Mouse (Mus musculus) cerebellum, adult (tissue): Measurements from ENCODE around the gene Pls1.

Experiments
- ATAC-seq: cut with Nextera tagmentation; 2 replicates; pipeline ENCODE4 v1.9.2; 2017; ENCODE audit warnings: mild to moderate bottlenecking, moderate library complexity, mixed read lengths; ENCODE audit not compliant: insufficient number of reproducible peaks, low FRiP score, low TSS enrichment

Gene Pls1

GRCm38 (mm10) chr9:95844825-95845460 is at the start of gene Pls1:
Pls1 (minus strand) TSS chr9:95845311.
- ATAC-seq: peak; percentile 96

DNA sequence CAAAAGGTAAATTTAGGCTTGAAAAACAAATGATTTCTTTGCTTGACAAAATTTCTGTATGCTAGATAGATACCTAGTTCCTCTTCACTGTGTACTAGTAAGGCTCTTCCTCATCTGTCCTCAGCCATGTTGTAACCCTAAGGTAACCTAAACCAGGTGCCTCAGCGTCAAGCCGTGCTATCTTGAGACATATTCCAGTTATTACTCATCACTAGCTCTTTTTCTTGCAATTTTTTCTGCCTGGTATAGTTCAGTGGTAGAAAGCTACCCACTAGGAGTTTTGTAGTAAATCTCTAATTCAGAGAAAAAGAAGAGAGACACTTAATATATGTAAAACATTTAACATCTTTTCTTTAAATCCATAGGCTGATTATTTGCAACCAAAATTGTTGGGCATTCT is 37.6 kb upstream of the Pls1 start:
- no peak for ATAC-seq

DNA sequence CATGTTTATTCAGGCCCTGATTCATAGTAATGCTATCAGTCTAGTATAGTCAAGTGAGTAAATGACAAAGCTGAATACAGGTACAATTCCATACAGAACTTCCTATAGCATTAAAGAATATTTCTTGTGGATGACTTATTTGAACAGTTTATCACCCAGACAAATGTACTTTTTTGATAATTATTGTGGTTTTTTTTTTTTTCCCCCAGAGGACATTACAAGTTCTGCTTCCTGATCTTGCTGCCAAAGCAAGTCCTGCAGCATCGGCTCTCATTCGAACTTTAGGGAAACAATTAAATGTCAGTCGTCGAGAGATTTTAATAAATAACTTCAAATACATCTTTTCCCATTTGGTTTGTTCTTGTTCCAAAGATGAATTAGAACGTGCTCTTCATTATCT is 33.1 kb upstream of the Pls1 start:
- no peak for ATAC-seq

- 0 out of 2 replicates have a peak, but pooled peaks have one; percentile 6 for ATAC-seq
Measured at GRCm38 (mm10) chr9:95858027-95858570, 13.0 kb upstream of the Pls1 start.

DNA sequence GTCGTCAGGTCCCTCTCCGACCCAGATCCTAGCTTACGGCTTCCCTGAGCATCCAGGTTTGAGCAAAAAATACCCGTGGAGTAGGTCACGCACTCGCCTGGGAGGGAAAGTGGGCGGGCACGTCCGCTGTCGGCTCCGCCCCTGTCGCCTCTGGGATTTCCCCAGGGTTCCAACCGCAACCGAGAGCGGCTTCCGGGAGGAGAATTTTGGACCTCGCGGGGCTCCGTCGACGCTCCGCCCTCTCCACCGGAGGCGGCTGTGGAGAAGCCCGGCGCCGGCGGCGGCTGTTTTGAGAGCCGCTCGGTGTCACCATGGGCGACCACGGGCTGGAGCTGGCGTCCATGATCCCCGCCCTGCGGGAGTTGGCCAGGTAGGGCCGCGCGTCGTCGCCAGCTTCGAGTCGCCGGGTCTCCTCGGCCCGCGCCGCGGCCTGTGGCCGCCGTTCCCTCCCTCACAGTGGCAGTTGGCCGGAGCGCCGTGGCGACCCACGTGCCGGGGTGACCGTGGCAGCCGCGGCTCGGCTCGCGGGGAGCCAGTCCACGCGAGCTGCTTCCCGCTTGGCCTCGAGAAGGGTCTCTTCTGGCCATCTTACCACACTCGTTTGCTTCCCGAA is 12.4 kb upstream of the Pls1 start, which contains the start of gene Atr:
Gene Atr, plus strand, starts transcription at position 184 of the 613 bp plus-strand sequence.
- peak; percentile 93 for ATAC-seq

GRCm38 (mm10) chr9:95856004-95856403 is 10.9 kb upstream of the Pls1 start:
- ATAC-seq: no peak

GRCm38 (mm10) chr9:95854891-95855290 is 9.8 kb upstream of the Pls1 start:
- no peak for ATAC-seq

GRCm38 (mm10) chr9:95852896-95853295 is 7.8 kb upstream of the Pls1 start:
- ATAC-seq: peak; percentile 51; the same call in 1 of the 2 replicates

DNA sequence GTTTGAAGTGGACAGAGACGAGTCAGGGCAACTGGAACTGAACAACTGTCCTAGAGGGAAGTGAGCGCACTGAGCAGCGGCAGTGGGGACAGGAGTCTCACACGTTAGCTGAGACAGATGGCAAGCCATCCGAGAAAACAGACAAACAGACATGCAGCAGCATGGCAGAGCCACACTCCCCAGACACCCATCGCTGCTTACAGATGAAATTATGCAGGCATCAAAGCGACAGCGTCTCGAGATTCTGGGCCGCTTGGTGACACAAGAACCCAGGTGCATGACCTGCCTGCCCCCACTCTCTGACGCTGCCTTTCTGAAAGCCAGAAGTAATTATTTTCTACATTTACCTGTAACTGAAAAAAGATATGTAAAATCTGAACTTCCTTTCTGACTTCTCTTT is 6.6 kb upstream of the Pls1 start:
- no peak for ATAC-seq

DNA sequence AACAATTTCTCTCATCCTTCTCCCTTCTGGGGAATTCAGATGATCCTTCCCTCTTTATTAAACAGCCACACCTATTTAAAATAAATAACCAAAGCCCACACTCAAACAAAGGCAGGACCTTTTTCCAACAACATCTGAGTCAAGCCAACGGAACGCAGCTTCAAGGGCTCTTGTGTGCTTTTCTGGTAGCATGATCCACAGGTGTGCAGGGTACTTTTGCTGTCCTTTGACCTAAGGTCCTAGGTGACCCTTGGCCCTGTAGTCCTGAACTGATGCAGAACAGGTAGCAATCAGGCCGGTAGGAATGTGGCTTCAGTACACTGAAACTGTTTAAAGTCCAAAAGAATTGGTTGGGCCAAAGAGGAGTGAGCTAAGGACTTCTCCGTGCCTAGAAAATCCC is 600 bp upstream of the Pls1 start:
- ATAC-seq: no peak

GRCm38 (mm10) chr9:95839424-95839823 is 5.7 kb downstream of the Pls1 start:
- ATAC-seq: no peak

DNA sequence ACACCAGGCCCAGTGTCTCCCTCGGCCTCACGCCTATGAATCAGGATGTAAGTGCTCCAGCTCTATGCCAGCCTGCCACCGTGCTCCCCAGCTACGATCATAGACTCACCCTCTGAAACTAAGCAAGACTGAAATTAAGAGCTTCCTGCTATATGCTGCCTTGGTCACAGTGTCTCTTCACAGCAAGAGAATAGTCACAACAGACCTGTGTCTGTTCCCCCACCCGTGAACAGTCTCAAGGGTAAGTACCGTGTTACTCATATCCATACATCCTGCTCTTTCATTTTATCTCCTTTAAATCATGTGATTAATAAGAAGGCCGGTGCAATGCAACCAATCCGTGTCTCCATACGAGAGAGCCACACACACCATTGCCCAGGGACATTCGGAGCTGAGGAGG is 9.4 kb downstream of the Pls1 start:
- ATAC-seq: no peak

DNA sequence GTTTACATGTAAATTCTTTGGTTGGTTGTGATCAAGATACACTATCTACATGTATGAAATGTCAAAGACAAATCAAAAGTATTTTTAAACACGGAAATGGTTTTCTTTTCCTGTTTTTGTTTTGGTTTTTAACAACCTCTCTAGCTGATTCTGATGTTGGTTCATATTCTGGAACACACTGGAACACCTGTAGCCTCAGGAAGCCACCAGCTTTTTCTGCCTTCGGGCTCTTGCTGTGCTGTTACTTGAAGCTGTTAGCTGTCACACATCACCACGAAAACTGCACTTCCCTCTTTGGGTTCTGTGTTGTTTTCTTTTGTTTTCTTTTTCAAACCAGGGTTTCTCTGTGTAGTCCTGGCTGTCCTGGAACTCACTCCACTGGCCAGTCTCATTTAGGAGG is 10.3 kb downstream of the Pls1 start:
- no peak for ATAC-seq

DNA sequence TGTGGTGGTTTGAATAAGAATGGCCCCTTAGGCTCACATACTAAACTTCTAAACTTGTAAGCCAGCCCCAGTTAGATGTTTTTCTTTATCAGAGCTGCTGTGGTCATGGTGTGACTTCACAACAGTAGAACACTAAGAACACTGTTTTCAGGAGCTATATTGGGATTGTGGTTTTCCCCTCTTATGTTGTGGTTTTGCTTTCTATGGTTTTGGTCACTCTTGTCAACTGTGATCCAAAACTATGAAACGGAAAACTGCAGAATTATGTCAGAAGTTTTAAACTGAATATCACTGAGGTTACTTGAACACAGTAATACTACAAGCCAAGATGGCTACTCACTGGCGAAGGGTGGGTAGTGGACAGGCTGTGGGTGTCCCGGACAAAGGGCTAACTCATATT is 12.4 kb downstream of the Pls1 start:
- ATAC-seq: no peak

GRCm38 (mm10) chr9:95827565-95827964 is 17.5 kb downstream of the Pls1 start:
- ATAC-seq: no peak

GRCm38 (mm10) chr9:95822531-95822930 is 22.6 kb downstream of the Pls1 start:
- ATAC-seq: no peak

DNA sequence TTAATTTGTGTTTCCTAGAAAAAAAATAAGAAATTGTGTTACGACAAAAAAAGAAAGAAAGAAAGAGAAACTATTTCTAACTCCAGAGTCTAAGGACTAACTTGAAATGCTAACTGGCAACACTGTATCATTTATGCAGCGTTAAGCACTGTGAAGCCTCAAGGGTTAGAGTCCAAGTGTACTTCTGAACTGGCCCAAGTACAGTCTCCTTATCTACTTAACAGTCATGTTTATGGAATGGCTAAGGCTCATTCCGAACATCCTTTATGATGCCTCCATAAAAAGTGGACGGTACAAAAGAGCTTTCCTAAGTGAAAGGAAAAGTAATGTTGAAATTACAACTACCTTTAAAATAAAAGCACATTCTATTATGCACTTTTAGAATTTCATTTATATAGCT is 29.4 kb downstream of the Pls1 start:
- ATAC-seq: no peak

DNA sequence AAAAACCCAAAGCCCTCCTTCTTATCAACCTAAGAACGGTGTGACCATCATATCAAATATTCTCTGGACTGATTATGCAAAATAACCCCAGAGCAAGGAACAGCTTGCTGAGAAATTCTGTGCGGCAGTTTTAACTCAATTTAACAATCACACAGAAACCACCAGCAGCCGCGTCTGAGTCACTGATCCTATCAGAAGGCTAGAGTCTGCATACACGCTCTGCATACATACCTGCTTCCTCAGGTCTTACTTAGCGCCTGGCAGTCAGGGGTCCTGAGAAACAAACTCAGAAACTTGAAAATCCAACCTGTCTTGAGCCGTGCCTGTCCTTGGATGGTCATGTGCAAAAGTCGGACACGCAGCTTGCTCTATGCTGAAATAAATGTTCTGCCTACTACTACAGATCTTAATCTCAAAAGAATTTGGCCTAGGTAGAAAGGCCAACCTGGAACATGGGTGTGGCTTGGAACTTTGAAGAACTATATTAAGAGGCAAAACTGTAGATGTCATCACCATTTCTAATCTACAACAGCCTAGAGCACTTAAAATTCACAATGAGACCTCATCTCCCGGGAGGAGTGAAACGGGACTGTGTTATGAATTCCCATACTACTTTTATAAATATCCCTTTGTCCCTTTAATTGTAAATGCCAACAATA is 30.0 kb downstream of the Pls1 start:
- no peak for ATAC-seq

- ATAC-seq: no peak
Measured at GRCm38 (mm10) chr9:95813721-95814531, 31.2 kb downstream of the Pls1 start.

DNA sequence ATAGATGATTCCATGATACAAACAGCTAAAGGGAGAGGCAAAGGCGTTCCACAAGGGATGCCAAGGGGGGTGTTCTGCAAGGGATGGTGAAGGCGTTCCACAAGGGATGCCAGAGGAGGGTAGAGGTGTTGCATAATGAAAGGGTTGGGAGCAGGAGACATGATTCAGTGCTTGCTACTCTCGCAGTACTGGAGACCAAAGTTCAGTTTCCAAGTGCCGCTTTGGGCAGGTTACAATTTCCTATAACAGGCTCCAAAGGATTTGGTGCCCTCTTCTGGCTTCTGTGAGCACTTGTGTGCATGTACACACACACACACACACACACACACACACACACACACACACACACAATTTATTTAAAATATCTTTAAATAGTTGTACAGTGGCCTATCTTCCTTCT is 33.3 kb downstream of the Pls1 start:
- no peak for ATAC-seq

- no peak for ATAC-seq
Measured at GRCm38 (mm10) chr9:95809596-95809995, 35.5 kb downstream of the Pls1 start.
